Mouse (Mus musculus) kidney, postnatal 4 days (tissue): ENCODE measurements around the gene Gm15448.
"Not testable (repeated sequence)": the region's sequence is repeated elsewhere in the genome, so short reads cannot be mapped to it uniquely, and the experiment has no call there.

ENCODE experiments used
- DNase-seq, 2 experiments: peaks; one replicate each; pipeline ENCODE4 v3.0.0; 2021; ENCODE audit warnings: mixed read lengths in 2 of 2

Gm15448 gene

GRCm38 (mm10) chr7:3825599-3825998 is at the start of gene Gm15448:
TSS of gene Gm15448 (minus strand) at chr7:3825687.
- DNase-seq, result not testable (repeated sequence)

GRCm38 (mm10) chr7:3875032-3875431 is 49.5 kb upstream of the Gm15448 start:
- not testable (repeated sequence) for DNase-seq

DNA sequence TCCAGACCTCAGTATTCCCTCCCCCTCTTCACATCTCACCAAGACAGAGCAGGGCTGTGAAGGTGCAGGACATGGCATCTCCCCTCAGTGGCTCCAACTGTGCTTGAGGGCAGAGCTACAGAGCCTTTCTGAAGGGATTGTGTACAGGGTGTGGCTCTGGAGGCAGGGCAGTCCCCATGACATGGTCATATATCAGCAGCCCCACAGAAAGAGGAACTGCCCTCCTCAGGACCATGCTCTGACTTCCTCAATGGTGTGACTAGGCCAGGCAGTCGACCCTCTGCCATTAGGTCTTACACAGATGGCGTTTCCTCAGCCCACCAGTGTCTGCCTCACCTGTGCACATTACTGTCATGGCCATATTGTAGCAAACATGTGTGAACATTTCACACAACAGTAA is 19.5 kb upstream of the Gm15448 start, which contains the start of gene Pira2:
Gene Pira2, minus strand, starts transcription at position 101 of the 400 bp plus-strand sequence.
- not testable (repeated sequence) for DNase-seq

DNA sequence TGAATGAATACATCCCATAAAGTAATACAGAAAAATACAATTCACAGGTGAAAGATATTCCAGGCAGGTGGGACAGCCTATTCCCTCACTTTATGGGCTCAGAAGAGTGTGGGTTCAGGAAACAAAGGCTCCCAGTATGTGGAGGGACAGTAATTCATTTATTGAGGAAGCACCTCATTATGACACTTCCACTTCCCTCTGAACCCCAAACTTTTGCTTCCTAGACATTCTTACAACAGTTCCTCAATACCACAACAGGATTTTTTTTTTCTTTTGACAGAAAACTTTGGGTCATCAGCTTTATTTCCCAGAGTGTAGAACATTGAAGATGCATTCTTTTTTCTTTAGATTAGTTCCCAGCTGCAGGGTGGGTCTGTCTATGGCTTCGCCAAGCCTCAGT is 12.4 kb upstream of the Gm15448 start:
- not testable (repeated sequence) for DNase-seq

GRCm38 (mm10) chr7:3830633-3831032 is 5.1 kb upstream of the Gm15448 start:
- not testable (repeated sequence) for DNase-seq

DNA sequence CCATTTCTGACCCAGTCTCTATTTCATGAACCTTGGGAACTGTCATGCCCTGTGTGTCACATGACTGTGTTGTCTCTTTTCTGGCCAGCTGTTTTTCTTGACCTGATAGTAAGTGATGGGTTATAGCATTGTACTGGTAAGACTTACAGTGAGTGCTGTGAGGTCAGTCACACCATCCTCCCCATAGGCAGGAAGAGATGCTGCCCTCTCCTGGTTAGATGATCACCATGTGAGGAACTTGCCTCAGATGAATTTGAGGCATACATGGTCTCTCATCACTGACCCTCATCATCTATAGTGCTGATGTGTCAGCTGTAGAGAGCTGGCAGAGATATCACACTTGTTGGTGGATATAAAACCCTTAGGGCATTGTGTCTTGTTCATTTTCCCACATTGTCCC is 13.6 kb downstream of the Gm15448 start:
- not testable (repeated sequence) for DNase-seq

DNA sequence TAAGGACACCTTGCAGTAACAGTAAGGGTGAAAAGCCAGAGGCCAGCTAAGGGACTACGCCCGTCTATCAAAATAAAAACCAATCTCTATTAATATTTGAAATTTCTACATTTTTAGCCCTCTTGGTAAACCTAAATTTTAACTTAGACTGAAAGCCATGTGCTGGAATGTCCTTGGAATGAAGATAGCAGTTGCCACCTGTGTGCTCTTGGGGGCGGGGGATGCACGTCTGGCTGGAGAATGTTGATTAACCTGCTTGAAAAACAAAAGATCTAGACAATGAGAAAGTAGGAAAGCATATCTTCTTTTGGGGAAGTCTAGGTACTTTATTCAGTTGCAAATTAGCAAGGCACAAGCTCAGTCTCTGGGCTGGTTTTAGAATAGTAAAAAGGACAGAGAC is 22.6 kb downstream of the Gm15448 start:
- DNase-seq, result not testable (repeated sequence)

GRCm38 (mm10) chr7:3799940-3800339 is 25.5 kb downstream of the Gm15448 start:
- DNase-seq, result not testable (repeated sequence)

DNA sequence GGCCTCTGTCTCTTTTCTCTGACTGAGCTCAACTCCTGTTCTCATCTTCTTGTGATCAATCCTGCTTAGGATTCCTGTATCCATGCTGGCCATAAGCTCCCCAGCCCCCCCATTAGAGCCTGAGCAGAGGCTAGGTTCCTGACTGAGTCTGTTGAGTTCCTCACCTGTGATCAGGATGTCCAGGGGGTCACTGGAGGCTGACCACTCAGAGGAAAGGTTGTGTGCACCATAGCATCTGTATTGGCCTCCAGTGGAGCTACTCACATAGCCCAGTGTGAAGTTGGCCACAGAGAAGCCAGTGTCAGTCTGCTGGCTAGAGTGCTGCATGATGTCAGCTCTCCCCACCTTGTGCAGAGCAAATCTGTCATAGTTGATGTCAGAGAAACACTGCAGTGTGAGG is 29.2 kb downstream of the Gm15448 start:
- DNase-seq, result not testable (repeated sequence)
